Mouse (Mus musculus) spleen, adult 12 weeks (tissue): ENCODE data around the gene Crym.

Experiments used
- DNase-seq: peaks from one replicate; pipeline ENCODE4 v3.0.0; 2022; ENCODE audit warnings: low spot score

The Crym gene

GRCm38 (mm10) chr7:120163581-120164251 is 38.2 kb downstream of the Crym start:
- DNase-seq, result no peak

DNA sequence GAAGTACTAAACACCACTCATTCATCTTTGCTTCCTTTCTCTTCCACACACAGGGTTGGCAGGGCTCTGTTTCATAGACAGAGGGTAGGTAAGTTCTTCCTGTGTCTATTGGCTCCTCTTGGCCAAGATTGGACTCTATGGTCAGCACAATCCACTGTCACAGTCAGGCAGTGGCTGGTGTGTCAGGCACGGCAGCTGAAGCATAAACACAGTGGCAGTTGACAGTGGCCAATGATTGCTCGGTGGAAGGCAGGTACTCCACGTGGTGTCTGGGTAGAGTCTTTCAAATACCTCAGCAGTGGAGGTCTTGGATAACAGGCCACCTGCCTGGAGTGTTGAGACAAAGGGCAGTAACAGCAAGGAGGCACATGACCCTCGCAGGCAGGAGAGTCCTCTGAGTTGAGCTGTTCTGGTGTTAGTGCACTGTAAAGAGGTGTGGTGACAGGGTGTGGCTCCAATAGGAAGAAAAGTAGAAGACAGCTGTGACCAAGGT is 43.7 kb downstream of the Crym start:
- DNase-seq, result no peak

GRCm38 (mm10) chr7:120157575-120158061 is 44.3 kb downstream of the Crym start:
- DNase-seq, result no peak

GRCm38 (mm10) chr7:120156841-120157409 is 45.0 kb downstream of the Crym start:
- DNase-seq, result no peak

- DNase-seq, result no peak
Observed at GRCm38 (mm10) chr7:120150898-120151297, 51.0 kb downstream of the Crym start.

DNA sequence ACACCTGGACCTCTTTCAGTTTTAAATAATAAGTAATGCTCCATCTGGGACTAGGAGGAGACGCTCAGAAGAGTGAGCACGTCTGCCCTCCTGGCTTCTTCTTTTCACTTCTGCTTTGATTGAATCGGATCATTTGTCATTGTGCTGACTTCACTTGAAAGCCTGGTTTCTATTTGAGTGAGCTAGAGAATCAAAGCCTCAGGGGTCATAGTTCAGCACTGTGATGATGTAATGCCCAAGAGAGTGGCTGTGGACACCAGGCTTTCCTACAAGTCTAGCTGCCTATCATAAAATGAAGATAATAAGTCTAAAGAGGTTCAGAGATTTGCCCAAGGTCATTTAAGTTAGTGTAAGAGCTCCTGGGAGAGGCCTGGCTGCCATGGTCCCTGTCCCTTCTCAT is 51.7 kb downstream of the Crym start:
- no peak for DNase-seq

GRCm38 (mm10) chr7:120145191-120145590 is 56.7 kb downstream of the Crym start, which contains the start of gene Zp2:
TSS of gene Zp2 (minus strand) at chr7:120145291.
- no peak for DNase-seq

GRCm38 (mm10) chr7:120142743-120143142 is 59.2 kb downstream of the Crym start:
- DNase-seq, result no peak
